Mouse (Mus musculus) heart, adult 9 months (tissue): Measurements from ENCODE around the gene Mob3b.

ENCODE experiments used
- DNase-seq, 2 experiments: peaks; one replicate each; pipeline ENCODE4 v3.0.0; 2022; ENCODE audit warnings: low spot score in 2 of 2

Mob3b gene

GRCm38 (mm10) chr4:35065075-35065838 lies 92.0 kb downstream of the Mob3b start:
- no peak for DNase-seq

GRCm38 (mm10) chr4:35063146-35063719 lies 94.1 kb downstream of the Mob3b start:
- DNase-seq, result no peak

GRCm38 (mm10) chr4:35060964-35061363 lies 96.3 kb downstream of the Mob3b start:
- DNase-seq, result no peak

GRCm38 (mm10) chr4:35060401-35060800 lies 96.9 kb downstream of the Mob3b start:
- no peak for DNase-seq

- no peak for DNase-seq
Observed at GRCm38 (mm10) chr4:35054362-35054761, 102.9 kb downstream of the Mob3b start.

- no peak for DNase-seq
Observed at GRCm38 (mm10) chr4:35052174-35052942, 104.9 kb downstream of the Mob3b start.

GRCm38 (mm10) chr4:35051152-35051551 lies 106.1 kb downstream of the Mob3b start:
- DNase-seq, result no peak

GRCm38 (mm10) chr4:35049742-35050058 lies 107.6 kb downstream of the Mob3b start:
- no peak for DNase-seq

- no peak for DNase-seq
Observed at GRCm38 (mm10) chr4:35049036-35049741, 108.1 kb downstream of the Mob3b start.

- no peak for DNase-seq
Observed at GRCm38 (mm10) chr4:35040896-35041295, 116.4 kb downstream of the Mob3b start.

- DNase-seq, result no peak
Observed at GRCm38 (mm10) chr4:35040306-35040705, 117.0 kb downstream of the Mob3b start.

- no peak for DNase-seq
Observed at GRCm38 (mm10) chr4:35037824-35038223, 119.5 kb downstream of the Mob3b start.

- DNase-seq, result no peak
Observed at GRCm38 (mm10) chr4:35034504-35035290, 122.6 kb downstream of the Mob3b start.

- DNase-seq, result no peak
Observed at GRCm38 (mm10) chr4:35032758-35033157, 124.5 kb downstream of the Mob3b start.

GRCm38 (mm10) chr4:35031623-35032022 lies 125.7 kb downstream of the Mob3b start:
- no peak for DNase-seq

GRCm38 (mm10) chr4:35031141-35031540 lies 126.1 kb downstream of the Mob3b start:
- DNase-seq, result no peak

- DNase-seq, result no peak
Observed at GRCm38 (mm10) chr4:35018416-35018815, 138.9 kb downstream of the Mob3b start.

GRCm38 (mm10) chr4:35012401-35013307 lies 144.6 kb downstream of the Mob3b start:
- DNase-seq, result peak; percentile 27 to 28

- DNase-seq, result no peak
Observed at GRCm38 (mm10) chr4:35006541-35007260, 150.6 kb downstream of the Mob3b start.

- DNase-seq, result no peak
Observed at GRCm38 (mm10) chr4:35006056-35006455, 151.2 kb downstream of the Mob3b start.
